Mouse (Mus musculus): Measurements from ENCODE around the gene Pde7b.

Gene Pde7b

DNA sequence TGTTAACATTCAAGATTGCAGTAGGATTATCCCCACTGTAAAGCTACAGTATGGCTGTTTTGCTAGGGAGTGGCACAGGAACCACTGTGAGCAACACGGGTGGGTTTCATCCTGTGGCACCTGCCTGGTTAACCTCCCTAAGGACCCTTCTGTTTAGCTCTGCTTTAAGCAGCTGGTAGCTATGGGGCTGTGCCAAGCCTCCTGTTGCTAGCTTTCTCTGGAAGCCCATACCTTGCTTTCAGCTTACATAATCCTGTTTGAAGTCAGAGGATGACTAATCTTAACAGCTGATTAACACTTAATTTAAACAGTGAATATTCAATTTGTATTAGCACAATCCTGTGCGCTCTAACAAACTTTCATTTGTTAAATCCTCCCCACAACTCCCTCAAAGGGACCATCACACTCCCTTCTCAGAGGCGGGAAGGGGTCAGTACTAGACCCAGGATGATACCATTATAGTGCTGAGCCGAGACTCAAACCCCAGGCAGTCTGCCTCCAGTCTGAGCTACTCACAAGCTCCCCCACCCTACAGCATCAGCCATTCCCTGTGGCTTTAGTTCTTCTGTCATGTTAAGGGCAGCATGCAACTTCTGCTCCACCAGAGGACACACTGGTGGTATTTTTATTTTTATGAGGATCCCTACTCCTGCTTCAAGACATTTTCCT, 362.3 kb downstream of the Pde7b start:
- DNase-seq (ENCODE audit: low spot score in 2 of 2) = no peak

DNA sequence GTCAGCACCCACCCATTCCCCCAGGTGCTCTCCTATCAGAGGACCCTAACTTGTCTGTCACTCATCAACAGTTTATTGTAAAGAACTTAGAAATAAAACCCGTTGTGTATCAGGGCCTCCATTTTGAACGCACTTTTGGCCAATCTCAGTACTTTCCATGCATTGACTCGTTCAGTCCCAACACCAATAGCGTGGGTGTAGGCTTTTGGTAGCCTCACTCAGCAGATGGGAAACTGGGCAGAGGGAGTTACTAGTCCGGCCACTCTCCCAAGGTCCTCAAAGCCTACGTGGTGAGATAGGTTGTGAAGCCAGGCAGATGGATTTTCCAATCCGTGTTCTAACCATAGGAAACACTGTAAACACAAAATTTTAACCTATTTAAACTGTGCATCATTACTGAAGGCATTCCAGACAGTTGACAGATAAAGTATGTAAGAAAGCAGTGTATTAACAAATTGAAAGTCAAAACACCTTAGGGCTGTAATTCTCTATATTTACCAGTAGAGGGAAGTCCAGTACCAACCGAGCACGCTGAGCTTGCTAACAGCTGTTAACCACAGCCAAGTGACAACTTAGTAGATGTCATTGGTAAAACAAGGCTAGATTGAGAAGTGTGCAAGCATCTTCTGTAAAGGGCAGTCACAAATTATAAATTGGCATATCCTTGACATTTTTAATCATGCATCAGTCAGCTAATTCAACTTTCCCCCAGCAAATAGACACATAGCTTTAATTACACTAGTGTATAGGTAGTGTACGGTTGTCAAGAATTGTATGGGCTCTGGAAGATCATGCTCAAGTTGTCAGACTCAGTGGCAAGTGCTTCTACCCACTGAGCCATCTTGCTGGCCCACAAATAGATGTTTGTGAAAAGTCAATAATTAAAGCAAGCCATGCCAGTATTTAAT, 363.1 kb downstream of the Pde7b start:
- DNase-seq (ENCODE audit: low spot score in 2 of 2) = no peak

DNA sequence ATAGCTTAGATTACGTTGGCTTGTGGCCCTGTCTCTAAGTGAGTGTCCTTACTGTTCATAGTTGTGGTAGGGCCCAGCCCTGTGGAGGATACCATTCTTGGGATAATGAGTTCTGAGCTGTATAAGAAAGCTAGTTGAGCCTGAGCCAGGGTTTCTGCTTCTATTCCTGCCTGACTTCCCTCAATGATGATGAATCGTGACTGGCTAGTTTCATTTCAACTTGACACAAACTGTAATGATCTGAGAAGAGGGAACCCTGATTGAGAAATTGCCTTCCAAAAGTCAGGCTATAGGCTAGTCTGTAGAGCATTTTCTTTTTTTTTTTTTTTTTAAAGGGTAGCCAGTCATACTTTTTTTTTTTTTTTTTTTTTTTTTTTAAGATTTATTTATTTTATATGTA, 376.0 kb downstream of the Pde7b start:
- no peak for DNase-seq (ENCODE audit: low spot score in 2 of 2)
